Mouse (Mus musculus) spleen, adult 2 months (tissue): ENCODE results near the gene Zfr2.

Experiments
- CTCF ChIP-seq: fragments of 200-500 bp; IDR thresholded peaks from 2 replicates; pipeline ENCODE4 v1.5.1; 2011; ENCODE audit warnings: mild to moderate bottlenecking, inconsistent platforms; ENCODE audit not compliant: insufficient read depth, insufficient read length, insufficient replicate concordance; ENCODE audit errors: extremely low read depth
- POLR2A ChIP-seq: fragments of 200-500 bp; IDR thresholded peaks from 2 replicates; pipeline ENCODE4 v1.6.1; 2011; ENCODE audit warnings: low read depth, low read length, inconsistent platforms

DNA sequence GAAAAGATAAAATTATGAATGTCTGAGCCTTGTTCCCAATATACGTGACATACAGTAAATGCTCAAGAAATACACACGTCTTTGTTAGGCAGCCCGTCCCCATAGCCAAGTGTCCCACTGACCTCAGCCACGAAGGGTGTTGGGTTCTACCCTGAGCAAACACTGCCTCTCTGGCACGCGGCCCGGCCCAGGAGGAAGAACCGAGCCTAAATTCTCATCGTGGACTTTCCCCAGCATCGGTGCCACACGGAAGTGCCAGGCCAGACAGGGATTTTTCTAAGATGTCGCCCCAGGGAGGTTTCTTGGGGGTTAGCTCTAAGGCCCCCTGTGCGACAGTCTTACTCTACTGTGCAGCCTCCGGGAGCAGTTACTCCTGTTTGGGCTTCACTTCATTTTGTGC, 56.9 kb downstream of the Zfr2 start:
- TF ChIP-seq CTCF (no peak), POLR2A (no peak)
